Mouse (Mus musculus) activated CD4-positive, CD25-positive, alpha-beta regulatory T cell, adult 4 months (primary cell): Measurements from ENCODE around the gene Fgb. TPM values are rescaled to one million over a fixed set of nuclear protein-coding genes. Genes with fewer than 3 reads are reported as not detected.

Source experiments
- ATAC-seq: one replicate; pipeline ENCODE4 v1.8.0; 2017
- polyA plus RNA-seq, 2 experiments: library from polyadenylated mRNA; unstranded; fragments of 100-300 nt; shearing (Covaris generic); gene quantifications; one replicate each; pipeline ENCODE4 v1.2.1; 2017

Fgb gene
- polyA plus RNA-seq, 2 experiments from 2014 or later: not detected

DNA sequence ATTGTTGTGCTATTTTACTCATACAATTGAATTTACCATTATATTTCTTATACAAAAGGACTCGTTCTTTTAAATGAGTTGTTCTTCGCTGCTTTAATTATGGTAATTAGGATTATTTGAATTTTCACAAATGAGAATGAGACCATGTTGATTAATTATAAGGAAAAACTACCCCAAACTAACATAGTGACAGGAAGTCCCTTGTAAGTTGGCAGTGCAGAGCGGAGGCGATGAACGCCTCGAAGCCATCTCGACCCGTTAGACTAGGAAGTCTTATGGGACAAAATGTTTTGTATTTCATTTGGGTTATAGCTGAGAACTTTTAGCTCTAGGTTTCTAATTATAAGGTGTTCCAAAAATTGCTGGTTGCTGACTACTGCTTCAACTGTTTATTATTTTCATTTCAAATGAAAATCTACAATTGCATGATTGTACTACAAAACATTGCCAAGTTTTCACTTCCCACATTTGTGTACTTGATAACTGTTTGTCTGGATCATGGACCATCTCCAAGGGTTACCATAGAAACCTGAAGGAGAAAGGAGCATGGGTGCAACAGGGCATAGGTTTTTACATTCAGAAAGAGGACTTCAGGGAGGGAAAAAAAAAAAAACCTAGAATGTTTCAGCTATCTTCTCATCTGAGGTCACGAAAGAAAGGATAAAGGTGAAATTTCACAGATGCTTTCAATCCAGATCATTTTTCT, 22.0 kb downstream of the Fgb start:
- no peak for ATAC-seq

GRCm38 (mm10) chr3:83025475-83026301, 24.0 kb downstream of the Fgb start, which contains the start of gene Fga:
TSS of gene Fga (plus strand) at chr3:83026076.
- no peak for ATAC-seq

GRCm38 (mm10) chr3:83025036-83025435, 24.6 kb downstream of the Fgb start:
- no peak for ATAC-seq

- ATAC-seq: no peak
These were observed 28.5 kb downstream of the Fgb start for GRCm38 (mm10) chr3:83021176-83021575.

DNA sequence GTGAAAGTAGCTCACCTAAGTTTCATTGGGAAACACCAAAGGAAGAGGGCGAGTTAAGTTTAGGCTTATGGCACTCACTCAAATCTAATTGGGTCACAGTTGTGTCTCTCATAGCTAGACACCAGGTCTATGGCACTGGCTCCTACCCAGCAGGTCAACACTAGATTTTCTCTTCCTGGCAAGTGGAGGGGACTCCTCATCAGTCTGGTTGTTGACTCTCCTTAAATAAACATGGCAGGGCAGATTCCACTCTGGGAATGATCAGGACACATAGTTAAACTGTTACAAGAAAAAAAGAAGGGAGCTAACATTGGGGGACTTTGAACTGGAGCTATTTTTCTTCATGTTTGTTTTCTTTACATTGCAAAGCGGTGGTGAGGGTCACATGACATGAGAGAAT, 29.3 kb downstream of the Fgb start:
- no peak for ATAC-seq

DNA sequence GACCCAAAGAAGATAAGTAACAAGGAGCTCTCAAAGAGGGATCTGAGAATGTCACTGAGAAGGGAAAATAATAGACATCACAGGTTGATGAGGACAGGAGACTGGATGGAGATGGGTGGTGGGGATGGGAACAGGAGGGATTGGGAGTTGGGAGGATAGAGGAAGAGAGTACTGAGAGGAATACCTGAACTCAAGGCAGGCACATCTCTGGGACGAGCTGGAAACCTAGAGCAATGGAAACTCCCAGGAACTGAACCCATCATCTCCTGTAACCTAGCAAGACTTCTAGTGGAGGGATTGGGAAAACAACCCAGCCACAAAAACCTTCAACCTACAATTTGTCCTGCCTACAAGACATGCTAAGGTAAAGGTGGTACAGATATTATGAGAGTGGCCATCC, 33.4 kb downstream of the Fgb start:
- no peak for ATAC-seq

GRCm38 (mm10) chr3:83013951-83014350, 35.7 kb downstream of the Fgb start:
- ATAC-seq: no peak

- no peak for ATAC-seq
These were observed 37.0 kb downstream of the Fgb start for GRCm38 (mm10) chr3:83012636-83013035.

DNA sequence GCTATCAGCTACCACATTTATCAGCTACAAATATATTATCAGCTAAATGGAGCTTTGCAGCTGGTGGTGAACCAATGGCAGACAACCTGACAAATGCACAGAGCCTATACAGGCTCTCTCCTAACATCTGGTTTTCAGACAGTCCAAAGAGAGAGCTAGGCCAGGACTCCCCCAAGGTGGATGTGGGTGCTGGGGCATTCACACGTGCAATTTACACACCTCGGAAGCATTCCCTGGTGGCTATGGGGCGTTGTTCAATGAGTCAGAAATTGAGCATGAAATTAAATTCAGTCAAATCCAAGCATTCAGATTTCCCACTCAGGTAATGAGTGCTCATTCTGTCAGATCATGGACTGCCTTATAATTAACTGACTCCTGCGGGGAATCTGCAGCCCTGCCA, 38.1 kb downstream of the Fgb start:
- no peak for ATAC-seq

GRCm38 (mm10) chr3:83011136-83011535, 38.5 kb downstream of the Fgb start:
- no peak for ATAC-seq

- no peak for ATAC-seq
These were observed 39.4 kb downstream of the Fgb start for GRCm38 (mm10) chr3:83010291-83010690.

DNA sequence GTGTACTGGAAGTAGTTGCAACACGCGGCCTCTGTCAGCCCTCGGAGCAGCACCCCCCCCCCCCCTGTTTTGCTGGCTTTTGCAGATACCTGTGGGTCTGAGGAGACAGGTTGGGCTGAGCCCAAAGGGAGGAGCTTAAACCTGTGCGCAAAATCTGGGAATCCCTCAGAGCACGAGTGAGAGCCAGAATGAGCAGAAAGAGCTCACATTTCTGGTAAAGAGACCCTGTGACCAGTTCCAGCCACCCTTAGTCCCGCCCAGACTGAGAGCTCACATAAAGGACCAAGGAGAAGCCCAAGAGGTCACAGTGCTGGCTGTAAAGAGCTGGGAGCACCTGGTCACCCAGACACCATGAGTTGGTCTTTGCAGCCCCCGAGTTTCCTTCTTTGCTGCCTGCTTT, 42.1 kb downstream of the Fgb start, which contains the start of gene Fgg:
Gene Fgg (plus strand): TSS at position 168 of the 400 bp plus-strand sequence.
- ATAC-seq: no peak

DNA sequence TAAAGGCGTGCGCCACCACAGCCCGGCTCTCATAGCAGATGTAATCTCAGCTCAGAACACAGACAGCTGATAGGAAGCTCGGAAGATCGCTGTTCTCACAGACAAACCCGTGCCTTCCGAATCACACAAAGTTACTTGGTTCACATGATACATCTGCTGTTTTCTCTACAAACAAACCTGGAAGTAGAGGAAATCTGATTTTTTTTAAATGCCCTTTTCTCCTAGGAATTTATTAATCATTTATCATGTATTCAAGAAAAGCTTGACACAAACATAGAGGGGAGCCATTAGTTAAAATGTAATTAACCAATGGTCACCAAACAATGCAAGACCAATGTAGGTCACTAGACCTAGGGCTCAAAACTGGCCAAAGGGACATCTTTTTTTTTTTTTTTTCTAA, 44.9 kb downstream of the Fgb start:
- ATAC-seq: no peak

- ATAC-seq: no peak
These were observed 46.6 kb downstream of the Fgb start for GRCm38 (mm10) chr3:83003068-83003467.

GRCm38 (mm10) chr3:83002191-83002590, 47.5 kb downstream of the Fgb start:
- ATAC-seq: peak; percentile 40

DNA sequence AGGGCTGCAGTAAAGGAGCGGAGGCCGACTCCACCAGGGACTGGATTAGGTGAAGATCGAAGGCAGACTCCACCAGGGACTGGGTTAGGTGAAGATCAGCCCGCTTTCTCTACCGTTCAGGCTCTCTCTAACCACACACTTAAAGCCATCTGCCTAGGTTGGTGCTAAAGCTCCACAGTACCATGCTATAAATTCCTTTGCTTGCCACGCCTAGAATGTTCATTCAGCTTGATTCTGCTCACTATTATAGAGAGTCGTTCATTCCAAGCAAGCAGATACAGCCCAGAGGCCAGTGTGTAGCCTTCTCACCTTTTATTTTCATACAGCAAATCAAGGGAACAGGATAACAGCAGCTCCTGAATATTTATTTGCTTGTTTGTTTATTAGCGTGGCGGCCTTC, 49.7 kb downstream of the Fgb start:
- no peak for ATAC-seq

DNA sequence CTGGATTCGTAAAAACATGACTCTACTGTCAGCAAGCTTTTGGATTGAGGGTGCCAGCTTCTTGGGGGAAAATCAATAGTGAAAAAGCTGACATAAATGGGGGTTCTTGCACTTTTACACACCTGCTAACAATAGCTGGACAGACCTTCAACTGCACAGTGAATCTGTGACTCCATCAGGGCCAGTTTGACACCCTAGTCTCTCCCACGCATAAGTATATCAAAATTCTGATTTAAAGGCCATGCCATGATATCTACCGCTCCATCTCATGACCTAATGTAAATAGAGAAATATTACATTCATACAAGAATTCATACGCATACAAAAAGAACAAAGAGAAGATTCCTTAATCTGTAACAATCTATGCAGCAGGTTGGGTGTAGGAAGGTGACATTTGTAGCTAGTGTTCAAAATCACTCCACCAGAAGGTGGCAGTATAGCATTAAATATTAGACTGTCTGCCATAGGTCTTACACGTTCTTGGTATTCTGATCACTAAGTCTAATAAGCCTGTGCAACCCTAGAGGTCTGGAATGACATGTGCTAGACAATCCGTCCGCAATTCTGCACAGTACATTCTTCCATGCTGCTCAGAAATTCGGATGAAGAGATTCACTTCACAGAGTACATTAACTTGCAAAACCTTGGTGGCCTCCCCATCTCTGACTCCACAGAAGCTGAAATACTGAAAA, 50.7 kb downstream of the Fgb start:
- peak; percentile 71 for ATAC-seq

- ATAC-seq: no peak
These were observed 53.0 kb downstream of the Fgb start for GRCm38 (mm10) chr3:82996656-82997055.

GRCm38 (mm10) chr3:82995368-82995767, 54.3 kb downstream of the Fgb start:
- no peak for ATAC-seq

DNA sequence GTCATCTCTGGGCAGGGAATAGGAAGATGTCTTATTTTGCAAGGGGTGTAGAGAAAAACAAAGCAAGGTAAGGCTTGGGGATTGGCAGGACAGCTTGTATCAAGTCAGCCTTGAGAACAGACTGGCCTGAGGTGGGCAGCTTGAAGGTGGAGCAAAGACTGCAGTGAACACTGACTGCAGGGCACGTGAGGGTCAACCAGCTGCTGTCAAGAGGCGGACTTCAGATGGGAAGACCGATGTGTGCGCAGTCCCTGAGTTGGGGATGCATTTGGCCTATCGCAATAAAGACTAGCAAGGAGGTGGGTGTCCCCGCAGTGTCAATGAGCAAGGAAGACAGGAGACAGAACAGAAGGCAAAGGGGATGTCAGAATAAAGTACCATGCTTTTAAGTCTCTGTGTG, 56.7 kb downstream of the Fgb start:
- ATAC-seq: no peak

GRCm38 (mm10) chr3:82991963-82992362, 57.7 kb downstream of the Fgb start:
- ATAC-seq: no peak
